Mouse (Mus musculus) embryonic facial prominence, embryonic 12.5 days (tissue): Measurements from ENCODE around the gene Abcc4. TPM values are rescaled to one million over a fixed set of nuclear protein-coding genes. Genes with fewer than 3 reads are reported as not detected.

Experiments
- ATAC-seq: fragments of 200-750 bp; cut with Nextera tagmentation; 2 replicates; pipeline ENCODE4 v1.8.0; 2017; ENCODE audit not compliant: insufficient number of reproducible peaks, insufficient read depth, low FRiP score, low TSS enrichment
- H3K27ac ChIP-seq: fragments of 300-500 bp; sonication (generic); 2 replicates; pipeline ENCODE4 v1.5.1; 2016; ENCODE audit warnings: mild to moderate bottlenecking
- H3K27me3 ChIP-seq: fragments of 300-500 bp; sonication (generic); 2 replicates; pipeline ENCODE4 v1.6.1; 2016; ENCODE audit warnings: mild to moderate bottlenecking, moderate library complexity
- H3K36me3 ChIP-seq: fragments of 300-500 bp; sonication (generic); 2 replicates; pipeline ENCODE4 v1.6.1; 2016; ENCODE audit warnings: mild to moderate bottlenecking
- H3K4me1 ChIP-seq: fragments of 300-500 bp; sonication (generic); 2 replicates; pipeline ENCODE4 v1.6.1; 2016
- H3K4me2 ChIP-seq: fragments of 300-500 bp; sonication (generic); replicated peaks from 2 replicates; pipeline ENCODE4 v1.6.1; 2016; ENCODE audit warnings: mild to moderate bottlenecking, moderate library complexity
- H3K4me3 ChIP-seq: fragments of 300-500 bp; sonication (generic); 2 replicates; pipeline ENCODE4 v1.5.1; 2016; ENCODE audit warnings: mild to moderate bottlenecking
- H3K9ac ChIP-seq: fragments of 300-500 bp; sonication (generic); 2 replicates; pipeline ENCODE4 v1.6.1; 2016; ENCODE audit warnings: mild to moderate bottlenecking, moderate library complexity
- H3K9me3 ChIP-seq: fragments of 300-500 bp; sonication (generic); 2 replicates; pipeline ENCODE4 v1.6.1; 2016; ENCODE audit warnings: mild to moderate bottlenecking, moderate library complexity
- WGBS: fragments of 180-500 bp; shearing (Covaris S2); methylation state at CpG from one replicate; pipeline ENCODE4 v1.1.7; 2016; 5-methylcytosine and 5-hydroxymethylcytosine counted together
- polyA plus RNA-seq: library from polyadenylated mRNA; unstranded; fragments of >200 nt; fragmentation: Nextera tagmentation; extraction: Ambion mirVana; gene quantifications from 2 replicates; pipeline ENCODE4 v1.2.1, GENCODE M21; 2016

The Abcc4 gene
- polyA plus RNA-seq, 1 experiment from 2014 or later, result 2.8 TPM

GRCm38 (mm10) chr14:118481779-118482178 lies 224.2 kb downstream of the Abcc4 start:
- Histone ChIP-seq H3K27ac (no peak overlapping the region), H3K4me1 (no peaks in the 10 kb centered on the region), H3K36me3 (no peaks in the 10 kb centered on the region), H3K4me3 (no peak overlapping the region), H3K27me3 (no peaks in the 10 kb centered on the region), H3K4me2 (no peak overlapping the region), H3K9me3 (no peaks in the 10 kb centered on the region), H3K9ac (no peak overlapping the region)
- 59% methylated on average over 5 of the region's 5 CpGs for WGBS
- no peak for ATAC-seq

- H3K36me3 ChIP-seq, result no peaks in the 10 kb centered on the region
- no peak for ATAC-seq
- no peak overlapping the region for H3K4me2 ChIP-seq
- H3K9ac ChIP-seq, result no peak overlapping the region
- H3K27me3 ChIP-seq, result peaks cover 26% of the 10 kb centered on the region
- 79% methylated on average over 3 of the region's 3 CpGs for WGBS
- H3K4me1 ChIP-seq, result peaks cover 4% of the 10 kb centered on the region; the same call in 1 of the 2 replicates
- no peak overlapping the region for H3K4me3 ChIP-seq
- H3K9me3 ChIP-seq, result no peaks in the 10 kb centered on the region
- no peak overlapping the region for H3K27ac ChIP-seq
These were observed 229.7 kb downstream of the Abcc4 start for GRCm38 (mm10) chr14:118476329-118476728.

GRCm38 (mm10) chr14:118475100-118475454 lies 230.9 kb downstream of the Abcc4 start:
- H3K4me3 ChIP-seq, result no peak overlapping the region
- ATAC-seq, result no peak
- 52% methylated on average over 7 of the region's 7 CpGs for WGBS

GRCm38 (mm10) chr14:118474226-118475099 lies 231.6 kb downstream of the Abcc4 start:
- ATAC-seq, result peak; percentile 68; the same call in 1 of the 2 replicates
- Histone ChIP-seq H3K9ac (peak overlapping the region; percentile 53; the same call in 1 of the 2 replicates), H3K27me3 (peaks cover 27% of the 10 kb centered on the region), H3K9me3 (no peaks in the 10 kb centered on the region), H3K4me3 (peak overlapping the region; percentile 47), H3K4me2 (peak overlapping the region; percentile 94), H3K4me1 (peaks cover 4% of the 10 kb centered on the region; the same call in 1 of the 2 replicates), H3K36me3 (no peaks in the 10 kb centered on the region), H3K27ac (no peak overlapping the region)
- 17% methylated on average over 26 of the region's 26 CpGs for WGBS

More at GRCm38 (mm10) chr14:118475100-118475454, 230.9 kb downstream of the Abcc4 start:
- Histone ChIP-seq H3K27me3 (peaks cover 27% of the 10 kb centered on the region), H3K36me3 (no peaks in the 10 kb centered on the region), H3K27ac (no peak overlapping the region), H3K9me3 (no peaks in the 10 kb centered on the region), H3K4me2 (0 out of 2 replicates have a peak overlapping the region, but pooled peaks have one; percentile 94), H3K4me1 (peaks cover 4% of the 10 kb centered on the region; the same call in 1 of the 2 replicates), H3K9ac (no peak overlapping the region)

GRCm38 (mm10) chr14:118473831-118474193 lies 232.2 kb downstream of the Abcc4 start:
- Histone ChIP-seq H3K36me3 (no peaks in the 10 kb centered on the region), H3K27me3 (peaks cover 27% of the 10 kb centered on the region), H3K27ac (no peak overlapping the region), H3K4me3 (peak overlapping the region; percentile 47), H3K4me1 (peaks cover 4% of the 10 kb centered on the region; the same call in 1 of the 2 replicates), H3K9me3 (no peaks in the 10 kb centered on the region), H3K9ac (peak overlapping the region; percentile 53), H3K4me2 (peak overlapping the region; percentile 94)
- no peak for ATAC-seq
- WGBS, result under 1% methylated on average over 37 of the region's 37 CpGs

GRCm38 (mm10) chr14:118473188-118473830 lies 232.7 kb downstream of the Abcc4 start:
- peak overlapping the region; percentile 94 for H3K4me2 ChIP-seq
- H3K4me3 ChIP-seq, result peak overlapping the region; percentile 47
- peaks cover 27% of the 10 kb centered on the region for H3K27me3 ChIP-seq
- H3K9me3 ChIP-seq, result no peaks in the 10 kb centered on the region
- H3K36me3 ChIP-seq, result no peaks in the 10 kb centered on the region
- H3K9ac ChIP-seq, result peak overlapping the region; percentile 53
- 14% methylated on average over 20 of the region's 20 CpGs for WGBS
- no peak for ATAC-seq
- no peak overlapping the region for H3K27ac ChIP-seq
- H3K4me1 ChIP-seq, result peaks cover 4% of the 10 kb centered on the region; the same call in 1 of the 2 replicates

GRCm38 (mm10) chr14:118465331-118465730 lies 240.7 kb downstream of the Abcc4 start:
- Histone ChIP-seq H3K27ac (no peak overlapping the region), H3K36me3 (no peaks in the 10 kb centered on the region), H3K9ac (no peak overlapping the region), H3K9me3 (no peaks in the 10 kb centered on the region), H3K27me3 (no peaks in the 10 kb centered on the region; the same call in 1 of the 2 replicates), H3K4me2 (no peak overlapping the region), H3K4me3 (no peak overlapping the region), H3K4me1 (no peaks in the 10 kb centered on the region)
- ATAC-seq, result no peak
- 91% methylated on average over 2 of the region's 2 CpGs for WGBS

GRCm38 (mm10) chr14:118464401-118464800 lies 241.6 kb downstream of the Abcc4 start:
- WGBS, result 89% methylated on average over 3 of the region's 3 CpGs
- Histone ChIP-seq H3K9ac (no peak overlapping the region), H3K9me3 (no peaks in the 10 kb centered on the region), H3K27me3 (no peaks in the 10 kb centered on the region; the same call in 1 of the 2 replicates), H3K27ac (no peak overlapping the region), H3K4me2 (no peak overlapping the region), H3K36me3 (no peaks in the 10 kb centered on the region), H3K4me1 (no peaks in the 10 kb centered on the region), H3K4me3 (no peak overlapping the region)
- no peak for ATAC-seq

- Histone ChIP-seq H3K9me3 (no peaks in the 10 kb centered on the region), H3K27me3 (no peaks in the 10 kb centered on the region), H3K36me3 (no peaks in the 10 kb centered on the region), H3K4me2 (no peak overlapping the region), H3K4me3 (no peak overlapping the region), H3K27ac (no peak overlapping the region), H3K9ac (no peak overlapping the region), H3K4me1 (no peaks in the 10 kb centered on the region)
- WGBS, result 66% methylated on average over 4 of the region's 4 CpGs
- ATAC-seq, result no peak
These were observed 253.4 kb downstream of the Abcc4 start for GRCm38 (mm10) chr14:118452572-118452971.

GRCm38 (mm10) chr14:118440155-118440554 lies 265.9 kb downstream of the Abcc4 start:
- 78% methylated on average over 8 of the region's 8 CpGs for WGBS
- Histone ChIP-seq H3K4me3 (no peak overlapping the region), H3K36me3 (no peaks in the 10 kb centered on the region), H3K27ac (no peak overlapping the region), H3K4me1 (peaks cover 5% of the 10 kb centered on the region; the same call in 1 of the 2 replicates), H3K4me2 (no peak overlapping the region), H3K9me3 (no peaks in the 10 kb centered on the region), H3K9ac (no peak overlapping the region), H3K27me3 (peaks cover 50% of the 10 kb centered on the region)
- no peak for ATAC-seq

GRCm38 (mm10) chr14:118437156-118437931 lies 268.7 kb downstream of the Abcc4 start:
- H3K27me3 ChIP-seq, result peaks cover 67% of the 10 kb centered on the region
- H3K4me3 ChIP-seq, result peak overlapping the region; percentile 46
- ATAC-seq, result peak; percentile 83
- peak overlapping the region; percentile 51 for H3K9ac ChIP-seq
- under 1% methylated on average over 36 of the region's 36 CpGs for WGBS
- no peaks in the 10 kb centered on the region for H3K36me3 ChIP-seq
- peaks cover 5% of the 10 kb centered on the region; the same call in 1 of the 2 replicates for H3K4me1 ChIP-seq
- no peaks in the 10 kb centered on the region for H3K9me3 ChIP-seq
- H3K4me2 ChIP-seq, result peak overlapping the region; percentile 89
- no peak overlapping the region for H3K27ac ChIP-seq
